Mouse (Mus musculus) heart, adult 18-20 months (tissue): ENCODE measurements around the gene Trpv1. TPM values are rescaled to one million over a fixed set of nuclear protein-coding genes. Genes with fewer than 3 reads are reported as not detected.

Experiments
- DNase-seq, 2 experiments: peaks; one replicate each; pipeline ENCODE4 v3.0.0; 2021 to 2022; ENCODE audit warnings: mixed read lengths in 1 of 2
- total RNA-seq, 2 experiments: library from RNA; stranded (reverse); gene quantifications; 2 replicates each; pipeline ENCODE4 v1.2.3; 2021

Trpv1 gene
- total RNA-seq, 2 experiments from 2014 or later: not detected

GRCm38 (mm10) chr11:73235990-73236701 lies 2.1 kb downstream of the Trpv1 start:
- DNase-seq: peak; percentile 84 to 91

- DNase-seq: peak in 1 of 2 experiments; percentile 11
Measured at GRCm38 (mm10) chr11:73236731-73237130, 2.6 kb downstream of the Trpv1 start.

DNA sequence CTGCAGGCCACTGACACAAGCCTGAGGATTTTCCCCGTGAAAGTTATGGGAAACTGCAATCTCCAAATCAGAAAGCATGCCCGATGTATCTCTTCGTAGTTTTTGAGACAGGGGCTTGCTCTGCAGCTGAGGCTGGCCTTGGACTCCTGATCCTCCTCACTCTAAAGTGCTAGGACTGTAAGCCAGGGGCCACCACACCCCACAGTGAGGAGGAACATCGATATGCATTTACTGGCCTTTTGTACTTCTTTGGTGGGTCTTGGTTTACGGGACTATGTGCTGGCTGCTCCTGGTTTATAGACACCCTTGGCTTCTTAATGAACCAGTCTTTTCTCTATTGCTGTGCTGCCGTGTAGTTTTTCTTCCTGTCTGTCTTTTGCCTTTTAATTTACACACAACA lies 8.1 kb downstream of the Trpv1 start:
- no peak for DNase-seq

- no peak for DNase-seq
Measured at GRCm38 (mm10) chr11:73242777-73243176, 8.7 kb downstream of the Trpv1 start.

DNA sequence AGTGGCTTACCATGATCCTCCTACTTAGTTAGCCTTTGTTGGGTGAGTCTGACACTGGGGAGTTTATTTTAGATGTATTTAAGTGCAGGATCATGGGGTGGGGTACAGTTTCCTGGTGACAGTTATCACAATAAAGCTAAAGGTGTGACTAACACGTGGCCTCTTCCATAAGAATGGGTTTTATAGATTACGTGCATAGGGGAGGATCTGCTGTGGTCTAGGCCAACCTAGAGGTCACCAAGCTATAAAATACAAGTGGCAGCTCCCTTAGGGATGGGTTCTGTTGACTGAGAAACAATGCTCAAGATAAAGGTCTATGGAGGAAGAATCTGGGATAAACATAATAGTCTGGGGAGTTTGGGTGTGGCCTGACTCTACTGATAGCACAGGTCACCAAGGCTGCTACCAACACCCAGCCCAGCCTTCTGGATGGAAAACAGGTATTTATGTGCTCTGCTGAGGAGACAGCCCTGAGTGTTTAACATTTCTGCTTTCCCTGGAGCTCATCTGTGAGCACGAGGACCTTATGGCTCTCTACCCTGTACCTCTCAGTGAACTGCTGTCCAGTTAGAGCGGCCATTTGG lies 23.4 kb downstream of the Trpv1 start:
- DNase-seq: no peak

DNA sequence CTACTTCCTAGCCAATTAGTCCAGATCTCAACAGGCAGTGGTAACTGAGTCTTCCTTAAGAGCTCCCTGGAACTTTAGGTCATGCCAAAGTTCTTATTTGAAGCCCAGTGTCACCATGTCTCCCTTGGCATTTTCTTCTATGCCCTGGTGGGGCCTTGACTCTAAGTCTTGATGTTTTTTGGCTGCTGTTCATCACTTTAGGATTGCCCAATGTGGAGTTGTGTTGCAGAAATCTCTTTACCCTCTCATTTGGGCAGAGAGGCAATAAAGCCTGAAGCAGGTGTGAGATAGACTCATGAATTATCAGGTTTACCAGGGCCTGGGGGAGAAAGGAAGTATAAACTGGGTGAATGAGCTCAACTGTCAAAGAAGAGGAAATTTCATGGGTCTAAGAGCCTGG lies 24.6 kb downstream of the Trpv1 start:
- DNase-seq: no peak

GRCm38 (mm10) chr11:73260457-73260856 lies 26.4 kb downstream of the Trpv1 start:
- DNase-seq: no peak

GRCm38 (mm10) chr11:73261385-73261784 lies 27.3 kb downstream of the Trpv1 start:
- DNase-seq: no peak

GRCm38 (mm10) chr11:73267267-73267666 lies 33.2 kb downstream of the Trpv1 start, which contains the start of gene Trpv3:
Gene Trpv3 (plus strand): TSS chr11:73267388.
- DNase-seq: no peak

GRCm38 (mm10) chr11:73274821-73275220 lies 40.7 kb downstream of the Trpv1 start:
- no peak for DNase-seq

GRCm38 (mm10) chr11:73280710-73281109 lies 46.6 kb downstream of the Trpv1 start:
- DNase-seq: no peak

- peak; percentile 45 to 53 for DNase-seq
Measured at GRCm38 (mm10) chr11:73281528-73282027, 47.5 kb downstream of the Trpv1 start.

- peak; percentile 41 to 65 for DNase-seq
Measured at GRCm38 (mm10) chr11:73283369-73283768, 49.3 kb downstream of the Trpv1 start.

DNA sequence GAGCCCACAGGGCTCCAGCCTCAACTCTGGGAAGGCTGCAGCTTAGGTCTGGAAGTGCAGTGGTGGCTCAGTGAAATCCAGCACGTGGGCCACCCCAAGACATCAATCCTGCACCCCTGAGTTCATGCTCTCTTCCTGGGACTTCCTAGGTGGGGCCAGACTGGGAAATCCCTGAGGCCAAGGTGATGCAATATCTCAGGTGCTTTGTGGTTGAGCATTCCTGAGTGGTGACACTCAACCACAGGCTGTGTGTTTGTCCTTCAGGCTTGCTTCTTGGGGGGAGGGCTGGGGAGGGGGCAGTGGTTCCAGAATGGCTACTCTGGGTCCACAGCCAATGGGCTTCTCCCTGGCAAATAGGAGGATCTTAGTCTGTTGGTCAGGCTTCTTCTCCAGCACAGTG lies 49.8 kb downstream of the Trpv1 start:
- DNase-seq: no peak

GRCm38 (mm10) chr11:73284351-73284750 lies 50.3 kb downstream of the Trpv1 start:
- DNase-seq: peak; percentile 23 to 45

DNA sequence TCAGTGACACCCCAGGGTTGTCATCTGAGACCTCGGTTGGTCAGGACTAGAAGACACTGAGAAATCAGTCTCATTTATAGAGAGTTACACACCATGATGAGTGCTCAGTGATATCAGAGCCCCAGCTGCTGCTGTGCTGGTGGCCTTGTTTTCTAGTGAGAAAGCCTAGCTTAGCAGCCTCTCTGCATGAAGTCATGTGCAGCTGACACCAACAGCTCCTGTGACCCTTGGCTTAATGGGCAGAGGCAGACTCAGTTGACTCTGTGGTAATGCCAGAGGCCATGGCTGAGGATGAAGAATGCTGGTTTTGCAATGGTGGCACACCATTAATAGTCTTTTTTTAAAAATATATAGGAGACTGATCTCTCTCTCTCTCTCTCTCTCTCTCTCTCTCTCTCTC lies 55.5 kb downstream of the Trpv1 start:
- DNase-seq: no peak

DNA sequence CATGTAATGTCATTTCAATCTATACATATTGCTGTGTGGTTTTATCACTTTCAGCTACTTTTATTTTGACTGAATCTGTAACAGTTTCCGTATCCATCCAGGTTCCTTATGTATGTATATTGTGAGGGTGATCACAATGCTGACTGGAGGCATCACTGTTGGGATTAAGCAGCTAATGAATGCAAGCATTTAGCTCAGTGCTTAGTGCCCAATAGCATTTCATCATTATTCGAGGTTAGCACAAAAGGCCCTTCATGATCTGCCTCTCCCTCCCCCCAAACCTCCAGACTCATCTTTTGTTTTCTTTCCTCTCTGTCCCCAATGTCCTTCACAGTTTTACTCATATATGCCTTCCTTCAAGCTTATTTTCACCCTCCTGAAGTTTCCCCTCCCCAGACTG lies 69.0 kb downstream of the Trpv1 start:
- no peak for DNase-seq

Other genes with a start within 250 kb of the Trpv1 start
- gene P2rx1, start 235.2 kb upstream of the Trpv1 start, total RNA-seq: under 1 TPM; 0.25 to 0.28 TPM
- gene Camkk1, start 215.3 kb upstream of the Trpv1 start, total RNA-seq: under 1 TPM; 0.90 to 0.92 TPM
- gene Ncbp3, start 186.5 kb upstream of the Trpv1 start, total RNA-seq: 1 to 10 TPM; 5.6 to 6.2 TPM
- under 1 TPM; 0.10 to 0.41 TPM for gene Itgae, start 143.7 kb upstream of the Trpv1 start, total RNA-seq
- under 1 TPM; 0.12 to 0.21 TPM for gene Haspin, start 96.0 kb upstream of the Trpv1 start, total RNA-seq
- 10 to 100 TPM; 14.4 to 17.1 TPM for gene P2rx5, start 73.9 kb upstream of the Trpv1 start, total RNA-seq
- gene Emc6, start 57.3 kb upstream of the Trpv1 start, total RNA-seq: 10 to 100 TPM; 94.8 to 98.0 TPM
- 10 to 100 TPM; 48.7 to 53.3 TPM for gene Tax1bp3, start 57.2 kb upstream of the Trpv1 start, total RNA-seq
- gene Ctns, start 35.2 kb upstream of the Trpv1 start, total RNA-seq: 1 to 10 TPM; 10.0 TPM
- gene Shpk, start 34.8 kb upstream of the Trpv1 start, total RNA-seq: 1 to 10 TPM in 1 of 2 experiments, under 1 TPM in 1; 0.92 to 1.5 TPM
- not detected for gene Trpv3, start 33.1 kb downstream of the Trpv1 start, total RNA-seq
- gene Aspa, start 95.3 kb downstream of the Trpv1 start, total RNA-seq: 1 to 10 TPM; 1.4 to 3.1 TPM
- not detected for gene Gm49340, start 95.4 kb downstream of the Trpv1 start, total RNA-seq
- gene Spata22, start 95.4 kb downstream of the Trpv1 start, total RNA-seq: not detected
- not detected for gene Olfr20, start 116.5 kb downstream of the Trpv1 start, total RNA-seq
- not detected for gene Olfr376, start 137.0 kb downstream of the Trpv1 start, total RNA-seq
- not detected for gene Olfr1, start 165.3 kb downstream of the Trpv1 start, total RNA-seq
- not detected for gene Olfr378, start 194.2 kb downstream of the Trpv1 start, total RNA-seq
- not detected for gene Olfr380, start 223.2 kb downstream of the Trpv1 start, total RNA-seq